Mouse (Mus musculus): ENCODE measurements around the gene Cldn7. TPM values are rescaled to one million over a fixed set of nuclear protein-coding genes. Genes with fewer than 3 reads are reported as not detected.

Cldn7 gene
- polyA plus RNA-seq, 1 experiment from 2014 or later: 7.4 TPM

GRCm38 (mm10) chr11:69961841-69962240, 2.7 kb upstream of the Cldn7 start:
- no peak overlapping the region for H3K9ac ChIP-seq
- H3K4me2 ChIP-seq: no peak overlapping the region
- H3K9me3 ChIP-seq: no peaks in the 10 kb centered on the region
- H3K27ac ChIP-seq (replicated peaks): no peak overlapping the region
- H3K36me3 ChIP-seq: no peaks in the 10 kb centered on the region
- 35% methylated on average over 5 of the region's 5 CpGs for WGBS
- peaks cover 18% of the 10 kb centered on the region for H3K4me1 ChIP-seq
- no peak overlapping the region for H3K4me3 ChIP-seq
- peaks cover 86% of the 10 kb centered on the region for H3K27me3 ChIP-seq (replicated peaks)
- no peak for ATAC-seq (ENCODE audit: extremely low read depth, insufficient number of reproducible peaks, low FRiP score, low TSS enrichment)

- Histone ChIP-seq H3K27me3 (replicated peaks) (peaks cover 79% of the 10 kb centered on the region), H3K4me3 (peak overlapping the region; percentile 56), H3K4me1 (peaks cover 20% of the 10 kb centered on the region), H3K9ac (peak overlapping the region; percentile 77), H3K27ac (replicated peaks) (no peak overlapping the region), H3K36me3 (peaks cover 27% of the 10 kb centered on the region), H3K4me2 (peak overlapping the region; percentile 82), H3K9me3 (no peaks in the 10 kb centered on the region)
- WGBS: 3% methylated on average over 49 of the region's 49 CpGs
- ATAC-seq (ENCODE audit: extremely low read depth, insufficient number of reproducible peaks, low FRiP score, low TSS enrichment): no peak
Measured at GRCm38 (mm10) chr11:69965271-69966005, 859 bp downstream of the Cldn7 start.

- no peak overlapping the region for H3K27ac ChIP-seq (replicated peaks)
Measured at GRCm38 (mm10) chr11:69966006-69966859, 1.7 kb downstream of the Cldn7 start.

GRCm38 (mm10) chr11:69966860-69967517, 2.4 kb downstream of the Cldn7 start:
- Histone ChIP-seq H3K27ac (replicated peaks) (no peak overlapping the region), H3K9me3 (no peaks in the 10 kb centered on the region), H3K9ac (peak overlapping the region; percentile 77), H3K36me3 (peaks cover 40% of the 10 kb centered on the region), H3K4me3 (peak overlapping the region; percentile 56), H3K4me2 (peak overlapping the region; percentile 82), H3K4me1 (peaks cover 20% of the 10 kb centered on the region), H3K27me3 (replicated peaks) (peaks cover 63% of the 10 kb centered on the region)
- no peak for ATAC-seq (ENCODE audit: extremely low read depth, insufficient number of reproducible peaks, low FRiP score, low TSS enrichment)
- WGBS: 39% methylated on average over 17 of the region's 17 CpGs

More at GRCm38 (mm10) chr11:69966006-69966859, 1.7 kb downstream of the Cldn7 start:
- Histone ChIP-seq H3K27me3 (replicated peaks) (peaks cover 71% of the 10 kb centered on the region), H3K9me3 (no peaks in the 10 kb centered on the region), H3K9ac (peak overlapping the region; percentile 77), H3K4me1 (peaks cover 20% of the 10 kb centered on the region), H3K4me2 (peak overlapping the region; percentile 82), H3K36me3 (peaks cover 33% of the 10 kb centered on the region), H3K4me3 (peak overlapping the region; percentile 56)
- ATAC-seq (ENCODE audit: extremely low read depth, insufficient number of reproducible peaks, low FRiP score, low TSS enrichment): no peak; the same call in 1 of the 2 replicates
- WGBS: 1% methylated on average over 57 of the region's 59 CpGs

GRCm38 (mm10) chr11:69968793-69969192, 4.2 kb downstream of the Cldn7 start:
- H3K27ac ChIP-seq (replicated peaks): no peak overlapping the region
- H3K4me1 ChIP-seq: peaks cover 20% of the 10 kb centered on the region
- H3K4me2 ChIP-seq: no peak overlapping the region
- 78% methylated on average over 4 of the region's 4 CpGs for WGBS
- peaks cover 45% of the 10 kb centered on the region for H3K27me3 ChIP-seq (replicated peaks)
- no peak for ATAC-seq (ENCODE audit: extremely low read depth, insufficient number of reproducible peaks, low FRiP score, low TSS enrichment)
- no peak overlapping the region for H3K4me3 ChIP-seq
- H3K9ac ChIP-seq: no peak overlapping the region
- H3K9me3 ChIP-seq: no peaks in the 10 kb centered on the region
- peaks cover 58% of the 10 kb centered on the region for H3K36me3 ChIP-seq

- Histone ChIP-seq H3K4me2 (no peak overlapping the region), H3K4me3 (no peak overlapping the region), H3K36me3 (peaks cover 73% of the 10 kb centered on the region), H3K27me3 (replicated peaks) (peaks cover 31% of the 10 kb centered on the region), H3K9ac (no peak overlapping the region), H3K4me1 (peaks cover 17% of the 10 kb centered on the region), H3K9me3 (no peaks in the 10 kb centered on the region), H3K27ac (replicated peaks) (no peak overlapping the region)
- no peak for ATAC-seq (ENCODE audit: extremely low read depth, insufficient number of reproducible peaks, low FRiP score, low TSS enrichment)
- 85% methylated on average over 6 of the region's 6 CpGs for whole genome bisulfite sequencing
Measured at GRCm38 (mm10) chr11:69970222-69970621, 5.6 kb downstream of the Cldn7 start.

GRCm38 (mm10) chr11:69970775-69971174, 6.2 kb downstream of the Cldn7 start:
- no peak overlapping the region for H3K4me3 ChIP-seq
- peaks cover 13% of the 10 kb centered on the region for H3K4me1 ChIP-seq
- no peak for ATAC-seq (ENCODE audit: extremely low read depth, insufficient number of reproducible peaks, low FRiP score, low TSS enrichment)
- WGBS: 85% methylated on average over 3 of the region's 3 CpGs
- H3K27me3 ChIP-seq (replicated peaks): peaks cover 25% of the 10 kb centered on the region
- H3K9ac ChIP-seq: no peak overlapping the region
- peaks cover 78% of the 10 kb centered on the region for H3K36me3 ChIP-seq
- no peaks in the 10 kb centered on the region for H3K9me3 ChIP-seq
- H3K27ac ChIP-seq (replicated peaks): no peak overlapping the region
- H3K4me2 ChIP-seq: no peak overlapping the region

GRCm38 (mm10) chr11:69974907-69975306, 10.3 kb downstream of the Cldn7 start:
- Histone ChIP-seq H3K9ac (no peak overlapping the region), H3K9me3 (no peaks in the 10 kb centered on the region), H3K4me2 (no peak overlapping the region), H3K27ac (replicated peaks) (no peak overlapping the region), H3K36me3 (peaks cover 88% of the 10 kb centered on the region), H3K4me1 (peaks cover 10% of the 10 kb centered on the region), H3K4me3 (no peak overlapping the region), H3K27me3 (replicated peaks) (no peaks in the 10 kb centered on the region)
- ATAC-seq (ENCODE audit: extremely low read depth, insufficient number of reproducible peaks, low FRiP score, low TSS enrichment): no peak
- 93% methylated on average over 2 of the region's 2 CpGs for WGBS

GRCm38 (mm10) chr11:69976271-69976670, 11.7 kb downstream of the Cldn7 start:
- Histone ChIP-seq H3K9me3 (no peaks in the 10 kb centered on the region), H3K4me2 (no peak overlapping the region), H3K9ac (no peak overlapping the region), H3K4me3 (no peak overlapping the region), H3K27ac (replicated peaks) (no peak overlapping the region), H3K27me3 (replicated peaks) (no peaks in the 10 kb centered on the region), H3K36me3 (peaks cover 76% of the 10 kb centered on the region), H3K4me1 (peaks cover 10% of the 10 kb centered on the region)
- ATAC-seq (ENCODE audit: extremely low read depth, insufficient number of reproducible peaks, low FRiP score, low TSS enrichment): no peak
- WGBS: 42% methylated on average over 4 of the region's 4 CpGs

GRCm38 (mm10) chr11:69979827-69980195, 15.2 kb downstream of the Cldn7 start:
- H3K4me2 ChIP-seq: peak overlapping the region; percentile 87
- H3K9me3 ChIP-seq: no peaks in the 10 kb centered on the region
- peaks cover 35% of the 10 kb centered on the region for H3K4me1 ChIP-seq
- H3K27ac ChIP-seq (replicated peaks): peak overlapping the region; percentile 99
- no peak for ATAC-seq (ENCODE audit: extremely low read depth, insufficient number of reproducible peaks, low FRiP score, low TSS enrichment)
- peak overlapping the region; percentile 100 for H3K4me3 ChIP-seq
- peak overlapping the region; percentile 100 for H3K9ac ChIP-seq
- H3K27me3 ChIP-seq (replicated peaks): no peaks in the 10 kb centered on the region
- 3% methylated on average over 16 of the region's 16 CpGs for WGBS
- peaks cover 54% of the 10 kb centered on the region for H3K36me3 ChIP-seq

All from heart, embryonic 13.5 days (tissue).